8 mouse cellular contexts compared by ENCODE assay signal in the genomic region with DNA sequence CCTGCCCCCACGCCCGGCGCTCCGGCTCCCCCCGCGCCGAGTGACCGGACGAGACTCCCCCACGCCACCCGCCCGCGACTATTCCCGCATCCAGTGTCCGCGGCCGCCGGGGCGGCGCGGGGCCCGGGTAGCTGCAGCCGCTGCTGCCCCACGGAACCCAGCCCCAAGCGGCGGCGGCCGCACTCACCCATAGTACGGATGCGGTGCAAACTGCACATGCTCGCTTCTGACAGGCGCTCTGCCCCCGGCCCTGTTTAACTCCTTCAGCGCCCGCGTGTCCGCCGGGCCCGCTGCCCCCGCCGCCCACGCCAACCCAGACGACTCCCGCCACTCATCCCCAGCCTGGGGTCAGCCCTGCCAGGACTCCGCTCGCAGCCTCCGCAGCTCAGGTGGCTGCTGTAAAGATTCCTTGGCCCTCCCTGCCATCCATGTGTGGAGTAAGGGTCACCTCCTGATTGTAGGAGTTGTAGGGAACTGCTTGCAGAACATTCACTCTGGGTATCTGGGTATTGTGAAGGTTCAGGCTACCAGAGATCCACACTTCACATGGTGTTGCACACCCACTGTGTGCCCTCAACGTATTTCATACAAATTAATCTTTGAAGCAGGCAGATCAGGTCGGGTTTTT. TPM values are rescaled to one million over a fixed set of nuclear protein-coding genes. Genes with fewer than 3 reads are reported as not detected.
DNase-seq lines count a peak whose midpoint lies in the region; ATAC-seq lines count a peak whose summit lies in the region.

Gene Tmem229b (minus strand): TSS at position 502 of the 628 bp plus-strand sequence.

- peak; percentile 83 to 86 for DNase-seq in cerebellum, postnatal 14 days
- peak; percentile 65 to 72 for DNase-seq in frontal cortex, postnatal 36 days (ENCODE audit: low spot score in 2 of 2)
- DNase-seq in limb, embryonic 11.5 days (ENCODE audit: low spot score): peak; percentile 76
- peak; percentile 94 for DNase-seq in midbrain, embryonic 11.5 days (ENCODE audit: low spot score, missing footprints)
- DNase-seq in spleen, postnatal 10 days (ENCODE audit: low spot score in 2 of 2): peak; percentile 47 to 58

- peak within 1 kb of the TSS; percentile 64 for H3K9ac ChIP-seq in intestine, embryonic 15.5 days
- H3K9ac ChIP-seq in limb, embryonic 11.5 days (ENCODE audit: low read length): peak within 1 kb of the TSS; percentile 69
- peak within 1 kb of the TSS; percentile 75 for H3K9ac ChIP-seq in midbrain, embryonic 11.5 days (ENCODE audit: low read length)

- H3K4me1 ChIP-seq in erythroblast, embryonic 14.5 days (ENCODE audit: control insufficient read depth): peaks cover 14% of the 10 kb centered on the region
- H3K4me1 ChIP-seq in intestine, embryonic 15.5 days (replicated peaks): peaks cover 10% of the 10 kb centered on the region
- H3K4me1 ChIP-seq in limb, embryonic 11.5 days (ENCODE audit: control insufficient read depth, insufficient read depth, low read length): no peaks in the 10 kb centered on the region
- no peaks in the 10 kb centered on the region; the same call in 1 of the 2 replicates for H3K4me1 ChIP-seq in midbrain, embryonic 11.5 days (ENCODE audit: control insufficient read depth, insufficient read depth, low read length)

- no peaks in the 10 kb centered on the region for H3K9me3 ChIP-seq in erythroblast, embryonic 14.5 days (ENCODE audit: control insufficient read depth, low read length)
- no peaks in the 10 kb centered on the region for H3K9me3 ChIP-seq in intestine, embryonic 15.5 days
- no peaks in the 10 kb centered on the region for H3K9me3 ChIP-seq in limb, embryonic 11.5 days (ENCODE audit: control insufficient read depth, low read length)
- H3K9me3 ChIP-seq in midbrain, embryonic 11.5 days (ENCODE audit: control insufficient read depth, low read length): no peaks in the 10 kb centered on the region

- peak within 1 kb of the TSS; percentile 72 for H3K4me3 ChIP-seq in erythroblast, embryonic 14.5 days (replicated peaks)
- H3K4me3 ChIP-seq in intestine, embryonic 15.5 days (replicated peaks): peak within 1 kb of the TSS; percentile 85
- peak within 1 kb of the TSS; percentile 86 for H3K4me3 ChIP-seq in limb, embryonic 11.5 days (ENCODE audit: low read depth, low read length)
- peak within 1 kb of the TSS; percentile 88 for H3K4me3 ChIP-seq in midbrain, embryonic 11.5 days (ENCODE audit: low read depth, low read length)

- peak within 1 kb of the TSS; percentile 97 for H3K4me2 ChIP-seq in intestine, embryonic 15.5 days (replicated peaks)
- H3K4me2 ChIP-seq in limb, embryonic 11.5 days (ENCODE audit: low read depth, severe bottlenecking): peak within 1 kb of the TSS; percentile 94
- H3K4me2 ChIP-seq in midbrain, embryonic 11.5 days: peak within 1 kb of the TSS; percentile 77

- H3K27ac ChIP-seq in intestine, embryonic 15.5 days: 0 out of 2 replicates have a peak within 1 kb of the TSS, but pooled peaks have one; percentile 15
- H3K27ac ChIP-seq in limb, embryonic 11.5 days (replicated peaks; ENCODE audit: low read depth, low read length): no peak within 1 kb of the TSS
- H3K27ac ChIP-seq in midbrain, embryonic 11.5 days (ENCODE audit: low read depth, low read length): 0 out of 2 replicates have a peak within 1 kb of the TSS, but pooled peaks have one; percentile 22

- H3K27me3 ChIP-seq in erythroblast, embryonic 14.5 days (ENCODE audit: control insufficient read depth): peaks cover 42% of the 10 kb centered on the region
- 0 out of 2 replicates have a peak, but pooled peaks cover 8% of the 10 kb centered on the region for H3K27me3 ChIP-seq in intestine, embryonic 15.5 days (replicated peaks)
- H3K27me3 ChIP-seq in limb, embryonic 11.5 days (ENCODE audit: control insufficient read depth, insufficient read depth, low read length): peaks cover 15% of the 10 kb centered on the region; the same call in 1 of the 2 replicates
- H3K27me3 ChIP-seq in midbrain, embryonic 11.5 days (ENCODE audit: control insufficient read depth, insufficient read depth, low read length): no peaks in the 10 kb centered on the region

- no peaks in the 10 kb centered on the region for H3K36me3 ChIP-seq in erythroblast, embryonic 14.5 days (ENCODE audit: control insufficient read depth)
- H3K36me3 ChIP-seq in intestine, embryonic 15.5 days: no peaks in the 10 kb centered on the region
- H3K36me3 ChIP-seq in limb, embryonic 11.5 days (ENCODE audit: control insufficient read depth, insufficient read depth, low read length): no peaks in the 10 kb centered on the region
- H3K36me3 ChIP-seq in midbrain, embryonic 11.5 days (ENCODE audit: control insufficient read depth, insufficient read depth, low read length): no peaks in the 10 kb centered on the region

- 3% methylated on average over 46 of the region's 49 CpGs for WGBS in intestine, embryonic 15.5 days
- WGBS in limb, embryonic 11.5 days: 1% methylated on average over 47 of the region's 49 CpGs
- under 1% methylated on average over 43 of the region's 49 CpGs for WGBS in midbrain, embryonic 11.5 days

- no peak for ATAC-seq in erythroblast, adult 5-6 weeks (replicated peaks; ENCODE audit: low FRiP score, poor library complexity, severe bottlenecking)
- peak; percentile 90 for ATAC-seq in intestine, embryonic 15.5 days
- peak; percentile 61 for ATAC-seq in limb, embryonic 11.5 days (ENCODE audit: insufficient number of reproducible peaks, low FRiP score, low TSS enrichment, low read depth)
- peak; percentile 90 for ATAC-seq in midbrain, embryonic 11.5 days (ENCODE audit: low FRiP score)

RNA-seq across cellular contexts. Expression of gene Tmem229b, which starts in this region (rescaled TPM):
- 0.02 and 0.06 TPM in 2 replicates for polyA plus RNA-seq in erythroblast, embryonic 14.5 days (2012)
- 7.1 and 9.0 TPM in 2 replicates for total RNA-seq in erythroblast, adult 5-6 weeks (2015; ENCODE audit: low replicate concordance)
- 5.4 and 9.5 TPM in 2 replicates for total RNA-seq in erythroblast, adult 5-6 weeks (2017; ENCODE audit: low replicate concordance)
- 5.0 and 5.2 TPM in 2 replicates for polyA plus RNA-seq in intestine, embryonic 15.5 days (2015; fragmentation: Nextera tagmentation; extraction: Ambion mirVana)
- 1.8 and 2.9 TPM in 2 replicates for polyA plus RNA-seq in limb, embryonic 11.5 days (2014; fragmentation: Nextera tagmentation; extraction: Ambion mirVana)
- 6.0 and 6.4 TPM in 2 replicates for polyA plus RNA-seq in midbrain, embryonic 11.5 days (2014; fragmentation: Nextera tagmentation; extraction: Ambion mirVana)
